Mouse (Mus musculus): ENCODE measurements at regions not wholly inside any gene's neighbourhood (a gene's known extent, or its start where the extent isn't known, plus 50 kb on each side); places are given as distances from the start of the nearest gene placed in this dataset.

GRCm38 (mm10) chr11:63456356-63456755 lies 327.6 kb downstream of the Pmp22 start:
- TF ChIP-seq POLR2A (IDR thresholded peaks at IDR 0.05; ENCODE audit: insufficient read depth, low read depth, low read length) = no peak
- no peak for TF ChIP-seq CTCF (IDR thresholded peaks at IDR 0.05)

Measured in heart, adult 2 months (tissue).